Mouse (Mus musculus): ENCODE data around the gene Plcxd3.
"Not testable (repeated sequence)": the region's sequence is repeated elsewhere in the genome, so short reads cannot be mapped to it uniquely, and the experiment has no call there.

Plcxd3 gene

DNA sequence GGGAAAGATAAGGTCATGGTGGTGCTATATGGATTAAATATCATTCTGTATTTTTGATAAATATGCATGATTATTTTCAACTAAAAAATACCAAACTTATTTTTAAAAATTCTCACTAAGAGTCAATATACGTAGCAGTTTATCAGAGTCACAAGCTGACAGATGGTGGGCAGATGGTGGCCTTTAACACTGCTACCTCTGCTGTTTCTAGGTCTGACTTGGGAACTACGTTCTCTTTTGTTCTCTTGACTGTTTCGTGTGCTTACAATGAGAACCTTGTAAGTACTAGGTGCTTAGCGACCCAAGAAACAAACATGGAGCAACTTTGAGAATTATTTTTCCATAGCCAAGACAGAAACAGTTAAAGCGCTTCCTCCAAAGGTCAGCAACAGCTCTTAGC, 183.8 kb downstream of the Plcxd3 start:
- DNase-seq (ENCODE audit: low spot score in 2 of 2): no peak

DNA sequence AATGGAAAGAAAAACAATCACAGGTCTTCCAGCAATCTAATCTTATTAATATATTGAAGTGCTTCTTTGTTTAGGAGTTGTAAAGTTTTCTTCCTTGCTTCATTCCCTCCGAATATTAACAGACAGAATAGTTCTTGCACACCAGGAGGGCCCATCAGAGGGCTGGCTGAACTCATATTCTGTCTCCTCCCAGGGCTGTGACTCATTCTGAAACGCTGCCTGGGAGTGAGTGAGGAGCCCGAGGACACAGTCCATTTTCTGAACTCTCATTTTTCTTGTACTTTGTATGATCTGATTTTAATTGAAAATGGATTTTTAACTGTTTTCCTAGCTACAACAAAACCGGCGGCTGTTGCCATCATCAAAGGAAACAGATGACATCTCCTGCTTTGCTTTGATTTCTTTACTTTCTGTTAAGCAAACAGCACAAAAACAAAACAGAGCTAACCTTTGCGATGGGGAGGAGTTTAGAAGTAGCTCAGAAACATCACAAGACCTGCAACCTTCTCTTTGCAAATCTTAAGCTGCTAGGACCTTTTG, 186.2 kb downstream of the Plcxd3 start:
- DNase-seq (ENCODE audit: low spot score in 2 of 2): peak; percentile 4 to 20

DNA sequence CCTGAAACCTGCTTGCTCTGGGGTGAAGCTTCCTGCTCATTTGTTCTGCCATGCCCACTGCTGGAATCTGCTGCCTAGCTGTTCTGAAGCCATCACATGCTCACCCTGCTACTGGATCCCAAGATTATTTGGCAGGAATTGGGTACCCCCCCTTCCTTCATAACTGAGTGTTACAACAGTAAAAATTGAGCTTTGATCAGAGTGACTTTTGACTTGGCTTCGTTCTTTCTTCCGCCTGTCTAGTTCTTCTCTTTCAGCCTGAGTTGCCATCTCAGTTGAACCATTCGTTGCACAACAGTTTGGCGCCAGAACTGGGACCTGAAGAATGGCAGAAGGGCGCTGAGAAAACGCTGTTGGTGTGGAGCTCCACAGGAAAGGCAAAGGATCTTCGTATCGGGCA, 220.2 kb downstream of the Plcxd3 start:
- not testable (repeated sequence) for DNase-seq (ENCODE audit: low spot score in 2 of 2)

DNA sequence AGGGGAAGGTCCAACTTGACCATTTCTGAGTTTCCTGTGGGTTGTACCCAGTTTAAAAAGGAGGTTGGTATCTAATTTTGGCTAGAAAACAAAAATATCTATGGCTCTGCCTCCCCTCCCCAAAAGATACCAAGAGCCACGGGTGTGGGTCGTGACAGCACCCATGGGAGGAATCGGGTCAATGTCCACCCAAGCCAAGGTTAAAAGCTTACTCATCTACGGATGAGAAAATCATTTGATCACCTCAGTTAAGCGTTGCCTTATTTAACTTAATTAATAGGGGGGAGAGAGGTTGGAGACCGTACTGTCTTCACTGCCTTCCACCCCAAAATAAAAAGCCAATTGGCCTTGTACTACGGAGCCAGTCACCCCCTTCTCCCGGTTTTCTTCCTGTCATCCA, 223.4 kb downstream of the Plcxd3 start:
- not testable (repeated sequence) for DNase-seq (ENCODE audit: low spot score in 2 of 2)

DNA sequence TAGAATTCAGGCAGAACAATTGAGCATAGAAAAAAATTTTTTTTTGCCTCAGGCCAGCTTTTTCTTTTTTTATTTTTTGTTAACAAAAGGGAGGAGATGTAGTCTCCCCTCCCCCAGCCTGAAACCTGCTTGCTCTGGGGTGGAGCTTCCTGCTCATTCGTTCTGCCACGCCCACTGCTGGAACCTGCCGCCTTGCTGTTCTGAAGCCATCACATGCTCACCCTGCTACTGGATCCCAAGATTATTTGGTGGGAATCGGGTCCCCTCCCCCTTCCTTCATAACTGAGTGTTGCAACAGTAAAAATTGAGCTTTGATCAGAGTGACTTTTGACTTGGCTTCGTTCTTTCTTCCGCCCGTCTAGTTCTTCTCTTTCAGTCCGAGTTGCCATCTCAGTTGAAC, 224.0 kb downstream of the Plcxd3 start:
- DNase-seq (ENCODE audit: low spot score in 2 of 2): not testable (repeated sequence)

DNA sequence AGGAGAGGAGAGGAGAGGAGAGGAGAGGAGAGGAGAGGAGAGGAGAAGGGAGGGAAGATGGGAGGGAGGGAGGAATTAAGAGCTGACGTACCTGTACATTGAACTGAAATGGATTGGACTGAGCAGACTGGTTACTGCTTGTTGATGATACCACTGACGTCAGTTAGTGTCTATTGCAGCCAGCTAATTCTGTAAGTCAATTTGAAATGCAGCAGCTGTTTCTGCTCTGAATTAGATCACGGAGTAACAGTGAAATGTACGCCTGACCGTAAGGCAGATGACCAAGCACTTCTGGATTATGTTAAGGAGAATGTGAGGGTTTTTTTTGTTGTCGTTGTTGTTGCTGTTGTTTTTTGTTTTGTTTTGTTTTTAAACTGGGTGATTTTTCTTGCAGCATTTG, 230.3 kb downstream of the Plcxd3 start:
- peak in 1 of 2 experiments; percentile 2 for DNase-seq (ENCODE audit: low spot score in 2 of 2)
